Mouse (Mus musculus): ENCODE measurements around the gene Stradb. TPM values are rescaled to one million over a fixed set of nuclear protein-coding genes. Genes with fewer than 3 reads are reported as not detected.
"Not testable (repeated sequence)": the region's sequence is repeated elsewhere in the genome, so short reads cannot be mapped to it uniquely, and the experiment has no call there.

Gene Stradb
- polyA plus RNA-seq, 1 experiment from 2014 or later, result 85.4 TPM

- Histone ChIP-seq H3K27me3 (no peaks in the 10 kb centered on the region), H3K36me3 (no peaks in the 10 kb centered on the region), H3K9ac (no peak overlapping the region), H3K9me3 (no peaks in the 10 kb centered on the region), H3K4me2 (no peak overlapping the region), H3K4me3 (no peak overlapping the region), H3K4me1 (replicated peaks) (peaks cover 7% of the 10 kb centered on the region), H3K27ac (no peak overlapping the region)
- ATAC-seq (ENCODE audit: low FRiP score), result no peak
- 69% methylated on average over 4 of the region's 4 CpGs for WGBS
Observed at GRCm38 (mm10) chr1:58952997-58953396, 20.3 kb upstream of the Stradb start.

GRCm38 (mm10) chr1:58953686-58954434 lies 19.5 kb upstream of the Stradb start:
- no peak overlapping the region for H3K4me3 ChIP-seq
- H3K27me3 ChIP-seq, result no peaks in the 10 kb centered on the region
- H3K36me3 ChIP-seq, result no peaks in the 10 kb centered on the region
- H3K4me1 ChIP-seq (replicated peaks), result peaks cover 10% of the 10 kb centered on the region
- H3K4me2 ChIP-seq, result no peak overlapping the region
- WGBS, result 93% methylated on average over 9 of the region's 9 CpGs
- no peak overlapping the region for H3K9ac ChIP-seq
- no peaks in the 10 kb centered on the region for H3K9me3 ChIP-seq
- no peak overlapping the region for H3K27ac ChIP-seq
- no peak for ATAC-seq (ENCODE audit: low FRiP score)

GRCm38 (mm10) chr1:58954578-58955410 lies 18.5 kb upstream of the Stradb start:
- H3K9me3 ChIP-seq, result no peaks in the 10 kb centered on the region
- H3K36me3 ChIP-seq, result no peaks in the 10 kb centered on the region
- 84% methylated on average over 8 of the region's 8 CpGs for WGBS
- no peak overlapping the region for H3K4me2 ChIP-seq
- no peaks in the 10 kb centered on the region for H3K27me3 ChIP-seq
- no peak for ATAC-seq (ENCODE audit: low FRiP score)
- H3K27ac ChIP-seq, result no peak overlapping the region
- H3K4me1 ChIP-seq (replicated peaks), result peaks cover 10% of the 10 kb centered on the region
- H3K9ac ChIP-seq, result no peak overlapping the region
- H3K4me3 ChIP-seq, result no peak overlapping the region

GRCm38 (mm10) chr1:58955716-58956115 lies 17.6 kb upstream of the Stradb start:
- no peak for ATAC-seq (ENCODE audit: low FRiP score)
- H3K9me3 ChIP-seq, result no peaks in the 10 kb centered on the region
- 93% methylated on average over 3 of the region's 3 CpGs for WGBS

GRCm38 (mm10) chr1:58956229-58956628 lies 17.1 kb upstream of the Stradb start:
- Histone ChIP-seq H3K4me1 (replicated peaks) (peaks cover 8% of the 10 kb centered on the region), H3K27ac (no peak overlapping the region), H3K36me3 (no peaks in the 10 kb centered on the region), H3K27me3 (no peaks in the 10 kb centered on the region), H3K4me3 (no peak overlapping the region), H3K9ac (no peak overlapping the region), H3K4me2 (no peak overlapping the region), H3K9me3 (no peaks in the 10 kb centered on the region)
- 90% methylated on average over 9 of the region's 9 CpGs for WGBS
- no peak for ATAC-seq (ENCODE audit: low FRiP score)

More at GRCm38 (mm10) chr1:58955716-58956115, 17.6 kb upstream of the Stradb start:
- Histone ChIP-seq H3K4me3 (no peak overlapping the region), H3K27ac (no peak overlapping the region), H3K9ac (no peak overlapping the region), H3K27me3 (no peaks in the 10 kb centered on the region), H3K4me1 (replicated peaks) (peaks cover 10% of the 10 kb centered on the region), H3K4me2 (no peak overlapping the region), H3K36me3 (no peaks in the 10 kb centered on the region)

GRCm38 (mm10) chr1:58957931-58958330 lies 15.4 kb upstream of the Stradb start:
- no peaks in the 10 kb centered on the region for H3K9me3 ChIP-seq
- no peak overlapping the region for H3K9ac ChIP-seq
- 61% methylated on average over 2 of the region's 2 CpGs for WGBS
- no peaks in the 10 kb centered on the region for H3K36me3 ChIP-seq
- H3K4me2 ChIP-seq, result no peak overlapping the region
- H3K4me1 ChIP-seq (replicated peaks), result peaks cover 5% of the 10 kb centered on the region; the same call in 1 of the 2 replicates
- no peaks in the 10 kb centered on the region for H3K27me3 ChIP-seq
- no peak overlapping the region for H3K4me3 ChIP-seq
- no peak for ATAC-seq (ENCODE audit: low FRiP score)
- no peak overlapping the region for H3K27ac ChIP-seq

DNA sequence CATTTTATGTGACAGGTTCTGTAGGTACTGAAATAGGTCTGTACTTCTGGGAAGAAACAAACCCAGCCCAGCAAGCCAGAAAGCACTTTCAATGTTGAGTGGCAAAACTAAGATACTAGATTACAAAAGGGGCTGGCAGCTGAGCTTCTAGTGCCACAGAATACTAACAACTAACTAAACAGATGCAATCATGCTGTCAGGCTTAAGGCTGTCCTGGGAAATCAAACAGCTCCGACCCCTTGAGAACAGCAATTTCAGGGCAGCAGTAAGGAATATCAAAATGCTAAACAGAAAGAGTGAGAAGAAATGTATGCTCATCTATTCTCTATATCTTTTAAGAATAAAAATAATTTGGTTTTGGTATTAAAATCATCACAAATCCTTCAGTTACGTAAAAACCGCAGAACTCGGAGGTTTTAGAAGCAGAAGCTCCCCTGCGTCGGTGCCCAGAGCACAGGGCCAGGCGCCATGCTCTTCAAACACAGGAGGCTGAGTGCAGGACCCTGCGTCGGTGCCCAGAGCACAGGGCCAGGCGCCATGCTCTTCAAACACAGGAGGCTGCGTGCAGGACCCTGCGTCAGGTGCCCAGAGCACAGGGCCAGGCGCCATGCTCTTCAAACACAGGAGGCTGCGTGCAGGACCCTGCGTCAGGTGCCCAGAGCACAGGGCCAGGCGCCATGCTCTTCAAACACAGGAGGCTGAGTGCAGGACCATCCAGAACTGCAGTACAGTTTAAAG lies 14.4 kb upstream of the Stradb start:
- not testable (repeated sequence) for H3K4me3 ChIP-seq; H3K4me1 ChIP-seq (replicated peaks); H3K9ac ChIP-seq; ATAC-seq (ENCODE audit: low FRiP score); H3K9me3 ChIP-seq; H3K27me3 ChIP-seq; H3K4me2 ChIP-seq; H3K36me3 ChIP-seq
- 82% methylated on average over 16 of the region's 16 CpGs for WGBS
- 0 out of 2 replicates have a peak overlapping the region, but pooled peaks have one; percentile 40 for H3K27ac ChIP-seq

- H3K4me2 ChIP-seq, result no peak overlapping the region
Observed at GRCm38 (mm10) chr1:58959682-58960081, 13.6 kb upstream of the Stradb start.

DNA sequence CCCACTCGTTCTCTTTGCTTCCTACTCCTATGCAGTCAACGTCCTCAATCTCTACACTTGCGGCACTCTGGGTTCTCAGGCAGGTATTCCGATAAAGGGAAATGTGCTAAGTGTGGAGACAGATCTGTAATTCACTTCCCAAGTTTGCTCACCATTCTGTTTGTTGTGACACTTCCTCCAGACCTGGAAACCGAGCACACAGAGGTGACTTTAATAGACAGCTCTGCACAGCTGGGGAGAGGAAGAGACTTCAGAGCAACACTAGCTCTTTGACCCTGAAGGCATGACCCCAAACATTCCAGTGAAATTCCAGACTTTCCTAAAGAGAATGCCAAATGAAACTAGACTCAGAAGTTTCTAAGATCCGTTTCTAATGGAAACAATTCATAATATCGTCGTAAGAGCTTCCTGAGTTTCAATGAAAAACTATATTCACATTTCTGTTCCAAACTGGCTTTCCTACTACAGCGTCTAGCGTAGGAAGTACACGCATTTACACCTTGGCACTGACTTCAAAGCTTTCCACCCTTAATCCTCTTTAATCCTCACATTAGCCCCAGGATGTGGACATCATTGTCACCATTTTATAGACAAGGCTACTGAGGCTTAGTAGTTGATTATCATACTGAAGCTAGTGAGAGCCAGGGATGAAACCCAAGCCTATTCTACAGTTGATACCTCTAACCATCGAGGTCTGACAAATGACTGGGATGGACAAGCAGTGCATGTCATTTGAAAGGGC lies 12.0 kb upstream of the Stradb start:
- ATAC-seq (ENCODE audit: low FRiP score), result no peak
- Histone ChIP-seq H3K4me2 (no peak overlapping the region), H3K27me3 (no peaks in the 10 kb centered on the region), H3K4me3 (no peak overlapping the region), H3K4me1 (replicated peaks) (peaks cover 5% of the 10 kb centered on the region; the same call in 1 of the 2 replicates), H3K27ac (0 out of 2 replicates have a peak overlapping the region, but pooled peaks have one; percentile 30), H3K9ac (no peak overlapping the region), H3K9me3 (no peaks in the 10 kb centered on the region), H3K36me3 (no peaks in the 10 kb centered on the region)
- 73% methylated on average over 12 of the region's 12 CpGs for WGBS

More at GRCm38 (mm10) chr1:58959682-58960081, 13.6 kb upstream of the Stradb start:
- Histone ChIP-seq H3K9me3 (no peaks in the 10 kb centered on the region), H3K36me3 (no peaks in the 10 kb centered on the region), H3K27me3 (no peaks in the 10 kb centered on the region), H3K9ac (no peak overlapping the region), H3K4me1 (replicated peaks) (peaks cover 5% of the 10 kb centered on the region; the same call in 1 of the 2 replicates), H3K4me3 (no peak overlapping the region), H3K27ac (no peak overlapping the region)
- WGBS, result 88% methylated on average over 2 of the region's 2 CpGs
- ATAC-seq (ENCODE audit: low FRiP score), result no peak

DNA sequence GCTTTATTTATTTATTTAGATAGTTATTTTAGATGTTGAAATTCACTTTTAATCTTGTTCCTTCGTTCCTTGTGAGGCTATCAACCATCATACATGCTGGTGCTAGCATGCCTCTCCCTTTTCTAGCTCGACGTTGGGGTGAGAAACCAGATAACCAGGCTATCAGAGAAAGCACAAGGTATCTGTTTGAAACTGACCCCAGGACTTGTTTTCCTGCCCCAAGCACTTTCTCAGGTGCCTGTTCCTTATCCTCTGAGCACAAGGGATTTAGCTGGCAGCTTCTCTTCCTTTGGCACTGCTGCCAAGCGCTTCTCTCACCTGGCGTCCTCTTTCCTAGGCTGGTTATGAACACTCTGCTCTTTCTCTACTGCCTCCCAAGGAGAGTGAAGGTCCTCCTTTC lies 10.9 kb upstream of the Stradb start:
- ATAC-seq (ENCODE audit: low FRiP score), result no peak
- Histone ChIP-seq H3K4me1 (replicated peaks) (peaks cover 5% of the 10 kb centered on the region; the same call in 1 of the 2 replicates), H3K9ac (no peak overlapping the region), H3K4me2 (no peak overlapping the region), H3K9me3 (no peaks in the 10 kb centered on the region), H3K4me3 (no peak overlapping the region), H3K36me3 (no peaks in the 10 kb centered on the region), H3K27me3 (no peaks in the 10 kb centered on the region), H3K27ac (no peak overlapping the region)
- 87% methylated on average over 5 of the region's 5 CpGs for WGBS

DNA sequence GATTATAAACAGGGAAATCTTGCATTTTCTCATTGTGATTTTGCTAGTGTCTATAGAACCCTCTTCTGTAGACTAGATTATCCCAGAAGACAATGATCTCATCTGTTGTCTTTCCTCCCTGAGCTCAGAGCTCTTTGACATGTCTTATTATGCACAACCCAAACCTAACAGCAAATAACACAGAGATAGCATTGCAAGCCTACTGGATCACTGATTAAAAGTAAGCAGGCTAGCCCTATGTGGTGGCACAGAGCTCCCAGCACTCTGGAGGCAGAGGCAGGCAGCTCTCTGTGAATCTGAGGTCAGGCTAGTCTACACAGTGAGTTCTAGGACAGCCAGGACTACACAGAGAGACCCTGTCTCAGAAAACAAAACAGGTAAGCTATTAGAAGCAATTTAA lies 10.5 kb upstream of the Stradb start:
- peaks cover 4% of the 10 kb centered on the region; the same call in 1 of the 2 replicates for H3K4me1 ChIP-seq (replicated peaks)
- no peaks in the 10 kb centered on the region for H3K9me3 ChIP-seq
- no peak overlapping the region for H3K9ac ChIP-seq
- no peak overlapping the region for H3K27ac ChIP-seq
- no peaks in the 10 kb centered on the region for H3K36me3 ChIP-seq
- H3K4me2 ChIP-seq, result no peak overlapping the region
- H3K27me3 ChIP-seq, result no peaks in the 10 kb centered on the region
- H3K4me3 ChIP-seq, result no peak overlapping the region
- no peak for ATAC-seq (ENCODE audit: low FRiP score)

Data from hindbrain, embryonic 13.5 days (tissue).